Mouse (Mus musculus) neural tube, postnatal 0 days (tissue): ENCODE data around the gene Itga3. TPM values are rescaled to one million over a fixed set of nuclear protein-coding genes. Genes with fewer than 3 reads are reported as not detected.

Source experiments
- polyA plus RNA-seq: library from polyadenylated mRNA; unstranded; fragments of >200 nt; fragmentation: Nextera tagmentation; extraction: Ambion mirVana; gene quantifications from 2 replicates; pipeline ENCODE4 v1.2.1, GENCODE M21; 2015

Itga3 gene
- 15.0 and 16.3 TPM in 2 replicates for polyA plus RNA-seq

DNA sequence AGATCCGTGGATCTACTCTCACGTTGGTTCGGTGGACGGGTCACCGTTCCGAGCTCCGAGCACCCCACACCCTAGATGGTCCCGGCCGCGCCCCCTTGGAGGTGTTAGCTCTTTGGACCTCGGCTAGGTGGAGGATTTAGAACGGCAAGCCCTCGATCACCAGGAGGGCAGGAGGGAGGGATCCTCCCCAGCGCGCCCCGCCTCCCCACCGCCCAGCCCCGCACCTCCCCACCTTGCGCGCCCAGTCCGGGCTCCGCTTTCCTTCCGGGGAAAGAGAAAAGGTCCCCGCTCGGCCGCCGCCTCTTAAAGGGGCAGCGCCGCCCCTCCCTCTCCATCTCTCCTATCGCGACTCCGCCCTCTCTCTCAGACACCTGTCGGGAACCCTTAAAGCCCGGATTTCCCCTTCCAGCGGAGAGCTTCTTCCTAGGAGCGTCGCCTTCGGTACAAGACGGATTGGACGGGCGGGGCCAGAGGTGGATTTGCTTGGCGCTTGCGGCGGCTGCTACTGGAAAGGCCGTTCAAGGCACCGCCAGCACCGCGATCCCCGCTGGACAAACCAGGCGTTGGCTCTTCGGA lies at the start of gene Itga3:
Itga3 (minus strand) TSS at position 266 of the 576 bp plus-strand sequence.

DNA sequence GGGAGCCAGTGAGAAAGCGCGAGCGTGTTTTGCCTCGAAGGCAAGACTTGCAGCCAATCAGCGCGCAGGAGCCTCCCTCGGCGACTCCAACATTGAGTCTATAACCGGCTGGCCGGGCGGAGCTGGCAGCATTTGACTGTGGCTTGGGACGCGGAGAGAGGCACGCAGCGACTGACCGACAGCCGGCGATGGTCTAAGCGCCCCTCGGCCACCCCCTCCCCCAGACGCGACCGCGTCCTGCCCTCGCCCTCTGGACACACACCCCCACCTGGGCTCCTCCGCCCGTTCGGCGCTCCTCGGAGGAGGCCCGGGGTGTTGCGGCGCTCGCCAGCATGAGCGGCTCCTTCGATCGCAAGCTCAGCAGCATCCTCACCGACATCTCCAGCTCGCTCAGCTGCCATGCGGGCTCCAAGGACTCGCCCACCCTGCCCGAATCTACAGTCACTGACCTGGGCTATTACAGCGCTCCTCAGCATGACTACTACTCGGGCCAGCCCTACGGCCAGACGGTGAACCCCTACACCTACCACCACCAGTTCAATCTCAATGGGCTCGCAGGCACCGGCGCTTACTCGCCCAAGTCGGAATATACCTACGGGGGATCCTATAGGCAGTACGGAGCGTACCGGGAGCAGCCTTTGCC lies 43.5 kb upstream of the Itga3 start, which contains the start of gene Dlx3:
Dlx3 (plus strand) TSS at position 130 of the 643 bp plus-strand sequence.

DNA sequence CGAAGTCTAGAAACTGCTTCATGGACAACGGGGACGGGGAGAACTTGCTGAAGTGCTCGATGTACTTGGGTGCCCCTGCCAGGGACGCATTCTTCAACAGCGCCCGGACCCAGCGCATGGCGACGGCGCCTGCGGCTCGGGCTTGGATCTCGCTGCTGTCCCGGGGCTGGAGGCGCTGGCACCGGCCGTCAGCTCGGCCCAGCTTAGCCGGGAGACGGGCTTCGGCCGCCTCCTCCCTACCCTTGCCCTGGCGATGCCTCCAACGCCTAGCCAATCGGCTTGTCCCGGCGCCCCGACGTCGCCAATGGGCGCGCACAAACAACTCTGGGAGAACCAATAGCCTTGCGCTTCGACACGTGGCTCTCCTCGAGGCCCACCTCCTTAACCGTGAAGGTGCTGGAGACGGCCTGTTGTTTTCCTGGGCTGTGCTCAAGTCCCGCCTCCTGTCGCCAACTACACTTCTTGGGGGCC lies 35.4 kb downstream of the Itga3 start, which contains the start of gene Pdk2:
Pdk2 (minus strand) TSS at position 216 of the 471 bp plus-strand sequence.

DNA sequence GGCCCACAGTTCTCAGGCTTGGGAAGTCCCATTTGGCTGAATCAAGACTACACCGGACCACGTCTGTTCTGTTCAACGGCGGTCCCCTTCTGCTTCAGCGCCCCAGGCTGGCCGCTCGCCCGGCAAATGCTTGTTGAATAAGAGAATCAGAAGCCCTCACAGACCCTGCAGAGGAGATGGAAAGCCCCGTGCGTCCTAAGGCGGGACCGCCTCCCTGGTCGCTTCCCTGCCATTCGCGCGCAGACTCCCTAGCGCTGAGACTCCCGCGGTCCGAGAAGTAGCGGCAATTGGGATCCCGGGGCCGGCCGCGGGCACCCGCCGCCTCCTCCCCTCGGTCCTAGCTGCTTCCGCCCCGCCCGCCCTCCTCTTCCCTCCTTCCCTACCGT lies 67.0 kb downstream of the Itga3 start, which contains the start of gene Samd14:
Samd14 (plus strand) TSS at position 251 of the 386 bp plus-strand sequence.

Other genes starting within 250 kb of the Itga3 start
- 225 and 286 TPM in 2 replicates for gene Col1a1, start 140.6 kb downstream of the Itga3 start, polyA plus RNA-seq
- gene Hils1, start 109.2 kb downstream of the Itga3 start, polyA plus RNA-seq, result not detected in 2 replicates
- gene Sgca, start 100.5 kb downstream of the Itga3 start, polyA plus RNA-seq, result 0.41 and 0.85 TPM in 2 replicates
- 21.7 and 28.7 TPM in 2 replicates for gene Ppp1r9b, start 85.8 kb downstream of the Itga3 start, polyA plus RNA-seq
- gene Samd14, start 66.9 kb downstream of the Itga3 start, polyA plus RNA-seq, result 118 and 137 TPM in 2 replicates
- gene Pdk2, start 35.4 kb downstream of the Itga3 start, polyA plus RNA-seq, result 41.3 and 41.6 TPM in 2 replicates
- 0.11 and 0.37 TPM in 2 replicates for gene Dlx3, start 43.3 kb upstream of the Itga3 start, polyA plus RNA-seq
- gene Dlx4, start 69.5 kb upstream of the Itga3 start, polyA plus RNA-seq, result 0.13 TPM in 1 of 2 replicates, not detected in the other
- gene Tac4, start 184.7 kb upstream of the Itga3 start, polyA plus RNA-seq, result not detected in 2 replicates
- gene Kat7, start 233.4 kb upstream of the Itga3 start, polyA plus RNA-seq, result 46.9 and 51.9 TPM in 2 replicates